Mouse (Mus musculus) liver, embryonic 14.5 days (tissue): ENCODE results near the gene Zfp296. TPM values are rescaled to one million over a fixed set of nuclear protein-coding genes. Genes with fewer than 3 reads are reported as not detected.

Experiments used
- ATAC-seq: fragments of 200-750 bp; cut with Nextera tagmentation; 2 replicates; pipeline ENCODE4 v1.8.0; 2017; ENCODE audit warnings: moderate number of reproducible peaks, mild to moderate bottlenecking, moderate library complexity; ENCODE audit not compliant: insufficient read depth
- DNase-seq, 3 experiments: peaks; one replicate each; pipeline ENCODE4 v3.0.0-alpha.2; 2012 to 2013; ENCODE audit warnings: low read depth in 3 of 3, low spot score in 3 of 3
- H3K27ac ChIP-seq: fragments of 300-500 bp; sonication (generic); 2 replicates; pipeline ENCODE4 v1.5.1; 2014; ENCODE audit warnings: moderate library complexity, mild to moderate bottlenecking, control low read depth, inconsistent platforms
- H3K27me3 ChIP-seq: fragments of 300-500 bp; sonication (generic); 2 replicates; pipeline ENCODE4 v1.6.1; 2014; ENCODE audit warnings: mild to moderate bottlenecking, low read length, moderate library complexity; ENCODE audit not compliant: control insufficient read depth, insufficient read depth
- H3K36me3 ChIP-seq: fragments of 300-500 bp; sonication (generic); replicated peaks from 2 replicates; pipeline ENCODE4 v1.6.1; 2014; ENCODE audit warnings: low read depth; ENCODE audit not compliant: control insufficient read depth, insufficient read depth
- H3K4me1 ChIP-seq, 2 experiments: fragments of 200-500 bp in 1 of 2; fragments of 300-500 bp in 1 of 2; sonication (generic) in 1 of 2; replicated peaks; 2 replicates each; pipeline ENCODE4 v1.6.1; 2012 to 2014; ENCODE audit warnings: antibody characterized with exemption in 1 of 2, inconsistent platforms in 1 of 2, low read length in 1 of 2; ENCODE audit not compliant: control insufficient read depth in 2 of 2, insufficient read depth in 2 of 2
- H3K4me2 ChIP-seq: fragments of 300-500 bp; sonication (generic); 2 replicates; pipeline ENCODE4 v1.6.1; 2014; ENCODE audit warnings: low read depth, mild to moderate bottlenecking, control low read depth, moderate library complexity
- H3K4me3 ChIP-seq, 2 experiments: fragments of 200-500 bp in 1 of 2; fragments of 300-500 bp in 1 of 2; sonication (generic) in 1 of 2; 2 replicates each; pipeline ENCODE4 v1.5.1; 2012 to 2014; ENCODE audit warnings: low read depth in 2 of 2, low read length in 2 of 2, mild to moderate bottlenecking in 2 of 2, control low read depth in 1 of 2, inconsistent platforms in 1 of 2, moderate library complexity in 1 of 2; ENCODE audit not compliant: insufficient read depth in 1 of 2
- H3K9ac ChIP-seq: fragments of 300-500 bp; sonication (generic); replicated peaks from 2 replicates; pipeline ENCODE4 v1.6.1; 2014; ENCODE audit warnings: mild to moderate bottlenecking, control low read depth, moderate library complexity
- H3K9me3 ChIP-seq: fragments of 300-500 bp; sonication (generic); 2 replicates; pipeline ENCODE4 v1.6.1; 2016; ENCODE audit warnings: low read length, mixed read lengths; ENCODE audit not compliant: control insufficient read depth
- CTCF ChIP-seq: IDR thresholded peaks from 2 replicates; pipeline ENCODE4 v1.5.1; 2016; ENCODE audit warnings: antibody characterized with exemption, low read depth, control low read depth
- EP300 ChIP-seq: IDR thresholded peaks from 2 replicates; pipeline ENCODE4 v1.6.1; 2016; ENCODE audit warnings: antibody characterized with exemption, low read depth
- WGBS: fragments of 180-500 bp; shearing (Covaris S2); extraction: QIAGEN DNeasy Blood & Tissue Kit; methylation state at CpG from one replicate; pipeline ENCODE4 v1.1.7; 2014; ENCODE audit not compliant: insufficient replicate concordance; 5-methylcytosine and 5-hydroxymethylcytosine counted together
- polyA plus RNA-seq, 2 experiments: library from polyadenylated mRNA; depleted of rRNA in 1 of 2; stranded (reverse) in 1 of 2; unstranded in 1 of 2; fragments of >200 nt; fragmentation: Nextera tagmentation in 1 of 2; extraction: Ambion mirVana in 1 of 2; gene quantifications; 2 replicates each; pipeline versions ENCODE4 v1.2.1 to v1.2.3; 2012 to 2014

Zfp296 gene
- polyA plus RNA-seq, 2 experiments = 0.41 to 0.66 TPM

GRCm38 (mm10) chr7:19589207-19589606 is 12.1 kb downstream of the Zfp296 start:
- H3K27ac ChIP-seq = no peak overlapping the region
- no peaks in the 10 kb centered on the region for H3K9me3 ChIP-seq
- no peak overlapping the region for H3K4me2 ChIP-seq
- no peak overlapping the region for H3K9ac ChIP-seq
- TF ChIP-seq EP300 (no peak), CTCF (peak; percentile 87)
- ATAC-seq = no peak; the same call in 1 of the 2 replicates
- WGBS = 23% methylated on average over 3 of the region's 3 CpGs
- DNase-seq = peak in 2 of 3 experiments; percentile 54 to 56
- no peak overlapping the region for H3K4me3 ChIP-seq
- H3K36me3 ChIP-seq = peaks cover 53% of the 10 kb centered on the region
- no peaks in the 10 kb centered on the region for H3K27me3 ChIP-seq
- peaks cover 7 to 15% of the 10 kb centered on the region in 2 experiments; a peak in 3 of 4 replicates for H3K4me1 ChIP-seq

DNA sequence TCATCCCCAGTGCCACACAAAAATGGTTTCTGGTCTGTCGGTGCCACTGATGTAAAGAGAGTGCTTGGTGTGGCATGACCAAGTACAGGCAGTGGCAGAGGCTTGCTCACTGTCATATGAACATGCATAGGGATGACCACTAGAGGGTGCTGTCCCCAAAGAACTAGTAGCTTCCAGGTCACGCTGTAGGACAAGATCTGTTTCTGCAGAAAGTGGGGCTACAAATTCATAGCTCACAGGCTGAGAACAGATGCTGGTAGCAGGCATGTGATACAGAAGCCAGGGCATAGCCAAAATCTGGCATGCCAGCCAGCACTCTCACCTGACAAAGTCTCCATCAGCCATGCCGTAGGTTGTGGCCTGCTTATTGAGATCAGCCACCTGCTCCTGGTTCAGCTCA is 12.8 kb downstream of the Zfp296 start:
- ATAC-seq (peak; percentile 59; the same call in 1 of the 2 replicates), DNase-seq (peak; percentile 63 to 71 (median 63))
- Histone ChIP-seq H3K9ac (no peak overlapping the region), H3K4me1 (peaks cover 7 to 15% of the 10 kb centered on the region in 2 experiments; a peak in 3 of 4 replicates), H3K9me3 (no peaks in the 10 kb centered on the region), H3K27ac (no peak overlapping the region), H3K36me3 (peaks cover 47% of the 10 kb centered on the region), H3K4me2 (no peak overlapping the region), H3K27me3 (no peaks in the 10 kb centered on the region), H3K4me3 (no peak overlapping the region)
- TF ChIP-seq EP300 (no peak), CTCF (peak; percentile 96)
- WGBS = 49% methylated on average over 3 of the region's 3 CpGs

- no peaks in the 10 kb centered on the region for H3K9me3 ChIP-seq
- TF ChIP-seq EP300 (peak; percentile 75), CTCF (no peak)
- H3K4me1 ChIP-seq = peaks cover 7 to 15% of the 10 kb centered on the region in 2 experiments; a peak in 3 of 4 replicates
- ATAC-seq = peak; percentile 74
- no peak overlapping the region for H3K4me3 ChIP-seq
- H3K27ac ChIP-seq = no peak overlapping the region
- H3K4me2 ChIP-seq = peak overlapping the region; percentile 16; the same call in 1 of the 2 replicates
- H3K9ac ChIP-seq = no peak overlapping the region
- peaks cover 24% of the 10 kb centered on the region for H3K36me3 ChIP-seq
- peak in 2 of 3 experiments; percentile 39 to 46 for DNase-seq
- 40% methylated on average over 10 of the region's 10 CpGs for WGBS
- H3K27me3 ChIP-seq = no peaks in the 10 kb centered on the region
Measured at GRCm38 (mm10) chr7:19593061-19593730, 16.1 kb downstream of the Zfp296 start.

DNA sequence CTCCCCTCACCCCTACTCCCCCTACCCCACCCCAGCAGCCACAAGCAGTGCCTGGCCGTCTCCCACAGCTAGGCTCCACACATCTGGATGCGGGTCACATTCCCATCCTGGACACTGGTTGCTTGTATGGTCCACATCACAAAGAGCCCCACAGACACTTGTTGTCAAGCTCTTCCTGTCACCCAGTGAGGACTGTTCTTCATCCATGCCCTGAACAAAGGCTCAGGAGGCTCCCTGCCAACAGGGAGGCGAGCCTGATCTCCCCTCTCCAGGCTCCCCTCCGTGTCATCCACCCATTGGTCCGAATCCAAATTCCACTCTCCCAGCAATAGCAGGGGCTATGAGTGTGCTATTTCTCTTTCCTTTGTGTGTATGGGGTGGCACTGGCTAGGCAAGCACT is 23.5 kb downstream of the Zfp296 start:
- H3K9me3 ChIP-seq = no peaks in the 10 kb centered on the region
- peaks cover 8 to 13% of the 10 kb centered on the region in 2 experiments for H3K4me1 ChIP-seq
- no peak overlapping the region for H3K9ac ChIP-seq
- no peak overlapping the region for H3K4me2 ChIP-seq
- TF ChIP-seq CTCF = no peak
- no peak for TF ChIP-seq EP300
- peaks cover 7% of the 10 kb centered on the region for H3K36me3 ChIP-seq
- H3K27me3 ChIP-seq = no peaks in the 10 kb centered on the region
- no peak for ATAC-seq
- no peak overlapping the region for H3K4me3 ChIP-seq
- no peak overlapping the region for H3K27ac ChIP-seq
- DNase-seq = no peak
- 56% methylated on average over 5 of the region's 5 CpGs for WGBS

DNA sequence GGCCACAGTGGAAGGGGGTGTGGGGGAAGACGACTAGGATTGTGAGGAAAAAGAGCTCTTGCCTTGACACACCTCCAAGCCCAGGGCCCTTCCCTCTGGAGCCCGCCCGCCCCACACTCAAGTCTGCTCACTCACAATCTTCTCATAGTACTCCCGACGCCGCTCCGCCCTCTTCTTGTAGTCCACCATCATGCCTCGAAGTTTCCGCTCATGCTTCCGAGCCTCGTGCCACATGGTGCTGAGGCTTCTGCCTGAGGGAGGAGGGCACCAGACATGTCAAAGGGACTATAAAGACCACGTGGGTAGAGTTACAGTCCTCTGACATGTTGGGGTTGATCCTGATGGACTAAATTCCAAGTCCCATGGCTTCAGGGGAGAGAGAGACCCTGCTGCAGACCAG is 26.0 kb downstream of the Zfp296 start:
- H3K27me3 ChIP-seq = no peaks in the 10 kb centered on the region
- H3K4me3 ChIP-seq = peak overlapping the region in 1 of 2 experiments; percentile 69; a peak in 2 of 4 replicates
- 76% methylated on average over 12 of the region's 12 CpGs for WGBS
- no peak overlapping the region; the same call in 1 of the 2 replicates for H3K9ac ChIP-seq
- H3K4me2 ChIP-seq = peak overlapping the region; percentile 82
- no peak overlapping the region; the same call in 1 of the 2 replicates for H3K27ac ChIP-seq
- no peak for ATAC-seq
- DNase-seq = no peak
- no peaks in the 10 kb centered on the region for H3K9me3 ChIP-seq
- peaks cover 7% of the 10 kb centered on the region for H3K36me3 ChIP-seq
- TF ChIP-seq CTCF (no peak), EP300 (no peak)
- peaks cover 8 to 13% of the 10 kb centered on the region in 2 experiments for H3K4me1 ChIP-seq
